Mouse (Mus musculus): ENCODE data around the gene Rflna. TPM values are rescaled to one million over a fixed set of nuclear protein-coding genes. Genes with fewer than 3 reads are reported as not detected.

The Rflna gene
- under 1 TPM; 0.84 to 0.98 TPM for total RNA-seq (2021)
- long read RNA-seq, experiment 1 = 0 reads
- long read RNA-seq, experiment 2 = 0 reads

DNA sequence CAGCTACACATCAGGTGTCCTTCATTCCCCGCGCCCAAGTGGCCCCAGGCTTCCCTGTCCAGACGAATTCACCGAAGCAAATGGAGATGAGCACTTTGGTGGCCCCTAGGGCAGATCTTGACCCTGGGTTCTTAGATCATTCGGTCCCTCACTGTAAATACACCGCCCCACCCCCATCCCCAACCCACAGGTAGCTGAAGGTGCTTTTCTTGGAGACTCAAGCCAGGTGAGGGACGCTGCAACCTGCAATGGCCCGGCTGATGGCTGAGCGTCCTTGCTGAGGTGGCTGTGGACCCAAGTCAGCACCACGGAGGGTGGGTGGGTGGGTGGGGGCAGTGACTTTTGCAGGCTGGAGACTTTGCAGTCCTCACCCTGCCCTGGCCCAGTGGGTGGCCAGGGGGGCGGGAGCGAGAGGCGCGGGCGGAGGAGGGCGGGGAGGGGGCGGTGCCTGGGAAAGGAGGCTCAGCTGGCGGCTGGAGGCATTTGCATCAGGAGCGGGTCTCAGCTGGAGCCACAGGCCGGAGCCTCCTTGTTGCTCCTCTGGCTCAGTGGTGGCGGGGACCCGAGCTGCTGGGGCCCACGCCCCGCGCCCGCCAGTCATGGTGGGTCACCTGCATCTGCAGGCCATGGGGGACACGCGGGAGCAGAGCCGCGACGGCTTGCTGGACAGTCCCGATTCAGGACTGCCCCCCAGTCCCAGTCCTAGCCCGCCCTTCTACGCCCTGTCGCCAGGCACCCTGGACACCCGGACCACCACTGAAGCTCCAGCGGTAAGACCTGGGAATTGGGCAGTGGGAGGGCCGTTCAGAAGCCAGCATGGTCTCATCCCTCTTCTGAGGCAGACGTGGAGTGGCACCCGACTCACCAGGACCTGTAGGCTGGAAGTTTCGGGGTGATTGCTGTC, at the start of gene Rflna:
TSS of gene Rflna (plus strand) at position 253 of the 904 bp plus-strand sequence.
- intact Hi-C loops (cut with DNase I; ENCODE audit: low total_unique reads) = no loop called here

DNA sequence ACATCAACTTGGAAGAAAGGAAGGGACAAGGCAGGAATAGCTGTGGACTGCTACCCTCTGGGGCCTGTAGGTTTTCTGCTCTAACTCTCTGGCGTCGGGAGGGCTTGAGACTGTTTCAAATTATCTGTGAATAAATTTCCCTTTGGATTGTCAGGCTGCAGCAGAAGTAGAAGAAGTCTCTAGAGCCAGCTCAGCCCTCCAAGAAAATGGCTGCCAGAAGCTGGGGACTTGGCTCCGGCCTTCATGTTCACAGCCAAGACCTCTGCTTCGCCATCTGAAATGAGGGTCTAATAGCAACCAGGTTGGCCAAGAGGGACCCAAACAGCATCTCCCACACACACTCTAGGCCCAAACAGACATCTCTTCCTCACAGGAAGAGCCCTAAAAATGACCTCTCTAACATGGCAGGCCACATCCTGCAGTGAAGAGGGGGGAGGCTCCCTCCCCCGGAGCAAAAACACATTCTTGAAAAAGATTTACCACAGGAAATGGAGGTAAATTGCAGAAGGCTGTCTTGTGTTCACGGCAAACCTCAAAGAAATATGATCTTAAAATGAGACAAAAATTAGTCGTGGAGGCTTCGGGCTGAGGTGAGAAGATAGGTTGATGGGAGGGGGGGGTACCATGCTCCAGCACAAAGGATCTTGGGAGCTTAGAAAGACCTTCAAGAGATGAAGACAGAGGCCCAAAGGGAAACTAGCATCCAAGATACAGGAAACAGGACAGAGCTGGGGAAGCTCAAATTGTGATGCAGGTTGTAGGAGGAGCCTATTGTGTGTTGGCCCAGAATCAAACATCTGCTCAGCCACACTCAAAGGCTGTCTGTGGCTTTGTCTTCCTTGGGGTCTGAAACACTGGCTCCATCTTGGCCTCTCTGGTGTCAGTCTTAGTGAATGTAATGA, 48.4 kb upstream of the Rflna start:
- intact Hi-C loops (cut with DNase I; ENCODE audit: low total_unique reads) = no loop called here
- DNase-seq = no peak

More for the DNA sequence above, at the start of gene Rflna:
- no peak for DNase-seq

DNA sequence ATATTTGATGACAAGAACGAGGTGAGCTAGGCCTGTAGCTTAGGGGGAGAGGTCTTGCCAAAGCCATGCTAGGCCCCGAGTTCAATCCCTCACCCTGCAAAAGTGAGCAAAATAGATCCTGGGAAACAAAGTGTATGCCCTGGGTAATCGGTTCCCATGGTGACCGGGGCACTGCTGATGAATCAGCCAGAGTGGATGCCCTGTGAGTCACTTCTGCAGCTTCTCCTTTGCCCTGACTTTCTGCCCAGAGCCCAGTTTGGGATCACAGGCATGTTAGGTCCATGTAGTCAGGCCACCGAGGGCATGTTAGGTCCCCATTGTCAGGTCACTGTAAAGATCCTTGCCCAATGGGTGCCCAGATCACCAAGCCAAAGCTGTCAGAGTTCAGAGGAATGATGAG, 45.5 kb upstream of the Rflna start:
- no peak for DNase-seq
- intact Hi-C loops (cut with DNase I; ENCODE audit: low total_unique reads) = no loop called here

DNA sequence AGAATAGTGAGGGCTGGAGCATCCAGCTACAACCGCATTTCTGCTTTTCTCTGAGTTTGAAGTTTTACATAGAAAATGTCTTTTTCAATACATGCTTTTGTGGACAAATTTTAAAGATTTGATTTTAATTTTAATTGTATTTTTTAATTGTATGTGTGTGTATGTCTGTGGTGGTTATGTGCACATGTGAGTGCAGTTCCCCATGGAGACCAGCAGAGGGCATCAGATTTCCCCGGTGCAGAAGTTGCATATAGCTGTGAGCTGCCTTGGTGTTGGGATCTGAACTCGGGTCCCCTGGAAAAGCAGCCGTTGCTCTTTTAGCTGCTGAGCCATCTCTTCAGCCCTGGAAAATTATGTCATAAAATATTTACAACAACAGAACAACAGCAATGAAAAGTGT, 43.9 kb upstream of the Rflna start:
- intact Hi-C loops (cut with DNase I; ENCODE audit: low total_unique reads) = no loop called here
- no peak for DNase-seq

DNA sequence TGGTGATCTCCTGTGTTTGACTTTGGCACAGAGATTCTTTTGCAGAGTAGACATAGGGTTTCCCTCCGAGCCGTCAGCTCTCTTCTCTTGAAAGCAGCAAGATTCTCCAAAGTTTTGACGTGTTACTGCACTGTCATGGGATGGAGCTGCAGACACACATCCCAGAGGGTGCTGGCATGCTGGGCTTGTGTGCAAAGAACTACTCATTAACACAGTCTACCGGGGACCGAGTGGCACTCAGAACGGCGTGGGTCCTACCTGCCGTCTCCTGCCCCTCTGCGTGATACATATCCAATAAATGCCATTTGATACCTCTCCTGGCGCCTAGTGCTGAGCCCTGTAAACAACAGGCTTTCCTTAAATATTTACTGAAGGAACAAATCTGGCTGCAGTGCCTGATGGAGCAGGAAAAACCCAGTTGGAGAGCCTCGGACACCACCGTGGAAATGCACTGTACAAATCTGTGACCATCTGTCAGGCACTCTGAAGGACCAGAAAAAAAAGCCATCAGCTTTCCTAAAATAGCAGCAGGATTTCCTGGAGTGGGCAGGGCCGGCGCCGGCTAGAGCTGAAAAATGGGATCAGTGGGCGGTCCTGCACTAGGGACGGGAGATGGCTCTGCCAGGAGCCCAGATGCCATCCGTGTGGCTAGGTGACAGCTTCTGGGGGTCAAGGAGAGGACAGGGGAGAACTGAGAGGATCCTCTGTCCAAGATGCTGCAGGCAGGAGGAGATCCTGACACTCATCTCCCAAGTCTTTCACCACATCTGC, 42.7 kb upstream of the Rflna start:
- intact Hi-C loops (cut with DNase I; ENCODE audit: low total_unique reads) = no loop called here

DNA sequence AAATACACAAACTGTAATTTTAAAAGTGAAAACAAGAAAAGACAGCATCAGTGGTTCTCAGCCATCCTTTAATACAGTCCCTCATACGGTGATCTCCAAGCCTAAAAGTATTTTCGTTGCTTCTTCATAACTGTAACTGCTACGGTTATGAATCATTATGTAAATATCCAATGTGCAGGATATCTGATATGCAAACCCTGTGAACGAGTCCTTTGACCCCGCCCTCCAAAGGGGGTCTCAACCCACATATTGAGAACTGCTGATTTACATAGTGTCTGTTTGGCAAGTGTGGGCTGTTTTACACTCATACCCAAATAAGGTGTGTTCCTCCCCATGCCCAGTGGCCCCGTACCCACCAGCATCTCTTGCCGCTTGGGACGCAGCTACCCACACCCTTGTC, 41.6 kb upstream of the Rflna start:
- no peak for DNase-seq
- intact Hi-C loops (cut with DNase I; ENCODE audit: low total_unique reads) = no loop called here

More for the DNA sequence above, 42.7 kb upstream of the Rflna start:
- peak; percentile 73 for DNase-seq

DNA sequence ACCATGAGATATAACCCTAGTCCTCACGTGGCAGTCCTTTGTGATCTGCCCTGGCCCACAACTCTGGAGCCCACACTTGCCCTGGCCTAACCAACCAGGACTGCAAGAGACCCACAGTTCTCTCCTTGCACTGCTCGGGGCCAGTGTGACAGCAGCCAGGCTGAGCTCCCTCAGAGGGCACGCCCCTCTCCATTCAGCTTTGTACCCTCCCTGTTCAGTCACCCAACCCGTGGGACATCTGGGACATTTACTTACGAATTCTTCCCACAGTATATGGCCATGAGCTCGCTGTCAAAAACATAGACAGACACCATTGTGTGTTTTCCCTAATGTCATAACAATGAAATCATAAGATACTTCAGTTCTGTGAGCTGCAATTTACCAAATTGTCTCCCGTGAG, 40.3 kb upstream of the Rflna start:
- intact Hi-C loops (cut with DNase I; ENCODE audit: low total_unique reads) = no loop called here
- no peak for DNase-seq

DNA sequence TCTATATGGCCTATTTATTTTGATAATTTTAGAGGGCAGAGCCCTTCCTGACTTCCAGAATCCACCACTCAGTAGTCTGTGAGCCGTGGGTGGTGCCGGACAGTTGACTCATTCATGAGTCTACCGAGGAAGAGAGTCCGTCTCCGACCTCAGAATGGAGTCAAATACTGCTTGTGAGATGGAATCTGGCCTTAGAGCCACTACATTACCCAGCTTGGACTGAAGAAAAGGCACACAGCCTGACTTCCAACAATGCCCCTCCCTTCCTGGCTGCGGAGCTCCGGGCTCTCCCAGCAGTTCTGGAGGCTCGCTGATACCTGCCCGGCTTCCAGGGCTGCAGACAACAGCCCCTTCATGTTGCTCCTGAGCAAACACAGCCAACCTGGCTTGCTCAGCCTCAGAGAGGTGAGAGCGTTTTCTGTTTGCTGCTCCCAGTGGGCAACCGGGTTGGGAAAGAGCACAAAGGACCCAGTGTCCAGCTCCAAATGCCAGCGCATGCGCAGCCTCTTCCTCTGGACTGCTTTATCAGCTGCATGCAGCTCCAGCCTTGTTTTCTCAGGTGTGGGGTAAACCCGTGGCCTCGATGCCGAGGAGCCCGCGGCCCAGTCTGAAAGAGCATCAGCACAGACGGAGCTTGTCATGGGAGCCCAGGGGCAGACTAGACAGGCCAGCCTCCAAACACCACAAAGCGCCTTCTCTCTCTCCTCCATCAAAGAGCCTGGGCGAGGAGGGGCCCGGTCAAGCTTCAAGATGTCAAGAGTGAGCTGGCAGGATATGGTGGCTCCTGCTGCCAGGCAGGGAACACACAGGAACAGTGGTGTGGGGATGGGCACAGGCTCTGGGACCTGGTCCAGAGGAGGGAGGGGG, 39.0 kb upstream of the Rflna start:
- intact Hi-C loops (cut with DNase I; ENCODE audit: low total_unique reads) = no loop called here
- peak; percentile 28 for DNase-seq

DNA sequence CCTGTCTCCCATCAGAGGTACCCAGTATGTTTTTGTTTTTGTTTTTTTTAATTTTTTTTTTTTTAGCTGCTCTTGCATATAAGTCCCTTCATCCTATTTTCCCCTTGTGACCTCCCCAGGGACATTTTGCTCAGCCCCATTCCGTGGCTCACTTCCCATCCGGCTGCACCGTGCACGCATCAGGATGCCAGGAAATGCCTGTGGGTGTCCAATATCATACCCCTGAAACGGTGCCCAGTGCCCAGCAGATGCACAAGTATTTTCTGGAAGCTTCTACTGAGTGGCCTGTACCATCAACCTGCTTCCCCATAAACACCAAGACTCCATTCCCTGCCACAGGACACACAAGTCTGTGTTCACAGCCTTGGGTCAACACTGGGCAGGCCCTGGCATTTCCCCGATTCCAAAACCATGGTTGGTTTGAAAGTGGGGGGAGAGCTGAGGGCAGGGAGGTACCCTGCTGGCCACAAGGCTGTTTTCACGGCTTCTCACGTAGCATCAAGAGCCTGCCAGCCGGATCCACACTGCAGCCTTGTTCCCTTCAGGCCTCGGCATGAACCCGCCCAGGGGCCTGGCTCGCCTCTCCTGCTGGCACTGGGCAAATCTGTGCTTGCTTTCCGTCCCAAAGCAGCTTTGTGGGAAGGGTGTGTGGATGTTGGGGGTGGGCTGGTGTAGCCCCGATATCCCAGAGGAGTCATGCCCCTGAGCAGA, 36.2 kb upstream of the Rflna start:
- DNase-seq = peak; percentile 63
- intact Hi-C loops (cut with DNase I; ENCODE audit: low total_unique reads) = no loop called here

DNA sequence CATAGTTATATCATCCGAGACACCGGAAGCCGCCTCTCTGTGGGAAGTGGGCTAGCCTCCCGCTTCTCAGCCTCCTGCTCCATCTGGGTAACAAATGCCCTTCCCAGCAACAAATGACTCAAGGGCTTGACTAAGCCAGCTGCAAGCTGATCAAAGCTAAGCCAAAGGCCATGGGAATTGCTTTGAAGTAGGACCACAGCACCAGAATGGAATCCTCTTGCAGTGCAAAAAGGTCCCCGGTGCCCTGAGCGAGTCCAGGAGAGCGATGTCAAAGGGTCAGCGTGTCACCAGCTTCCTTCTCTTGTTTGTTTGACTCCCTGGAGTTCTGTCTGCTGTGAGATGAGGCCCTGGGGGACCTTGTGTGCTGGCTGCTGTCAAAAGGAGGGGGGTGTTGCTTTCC, 33.2 kb upstream of the Rflna start:
- DNase-seq = no peak
- intact Hi-C loops (cut with DNase I; ENCODE audit: low total_unique reads) = no loop called here

DNA sequence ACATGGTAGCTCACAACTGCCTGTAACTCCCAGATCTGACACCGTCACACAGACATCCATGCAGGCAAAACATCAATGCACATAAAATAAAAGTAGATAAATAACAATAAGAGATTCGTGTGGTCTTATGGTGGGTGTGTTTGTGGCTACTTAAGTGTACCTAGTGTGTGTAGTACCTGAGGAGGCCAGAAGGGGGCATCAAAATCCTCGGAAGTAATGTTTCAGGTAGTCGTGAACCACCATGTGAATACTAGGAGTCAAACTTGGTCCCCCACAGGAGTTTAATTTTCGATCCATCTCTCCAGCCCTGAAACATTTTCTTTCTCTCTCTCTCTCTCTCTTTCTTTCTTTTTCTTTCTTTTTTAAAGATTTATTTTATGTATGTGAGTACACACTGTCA, 16.8 kb upstream of the Rflna start:
- DNase-seq = no peak
- intact Hi-C loops (cut with DNase I; ENCODE audit: low total_unique reads) = no loop called here

DNA sequence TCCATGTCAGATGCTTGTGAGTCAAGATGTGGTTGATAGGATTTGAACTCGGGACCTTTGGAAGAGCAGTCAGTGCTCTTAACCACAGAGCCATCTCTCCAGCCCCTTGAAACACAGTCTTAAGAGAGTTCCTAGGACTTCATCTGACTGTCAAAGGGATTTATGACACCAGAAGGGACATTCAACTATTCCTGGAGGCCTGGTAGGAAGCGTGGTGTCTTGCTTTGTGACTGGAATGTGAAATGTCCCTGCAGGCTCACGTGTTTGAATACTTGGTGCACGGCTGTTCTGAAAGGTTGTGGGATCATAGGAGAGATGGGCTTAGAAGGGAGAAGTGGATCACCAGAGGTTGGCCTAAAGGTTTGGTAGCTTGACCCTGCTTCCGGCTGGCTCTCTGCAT, 16.4 kb upstream of the Rflna start:
- intact Hi-C loops (cut with DNase I; ENCODE audit: low total_unique reads) = no loop called here

DNA sequence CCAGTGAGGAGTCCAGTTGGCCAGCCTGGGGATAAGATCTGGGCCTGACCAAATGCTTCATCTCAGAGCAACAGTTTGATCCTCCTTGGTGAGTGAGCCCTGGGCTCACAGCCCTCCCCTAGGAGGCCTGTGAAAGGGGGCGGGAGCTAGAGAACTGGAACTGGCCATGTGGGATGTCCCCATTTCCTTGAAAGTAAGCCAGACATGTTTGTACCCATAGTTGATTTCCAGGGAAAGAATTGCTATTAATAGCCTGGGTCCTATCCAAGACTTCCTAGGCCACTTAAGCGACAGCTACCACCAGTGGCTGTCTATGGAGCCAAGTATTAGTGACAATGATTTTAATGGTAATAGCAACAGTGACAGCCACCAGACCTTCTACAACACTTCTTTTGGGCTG, 13.3 kb upstream of the Rflna start:
- DNase-seq = no peak
- intact Hi-C loops (cut with DNase I; ENCODE audit: low total_unique reads) = no loop called here

More for the DNA sequence above, 16.4 kb upstream of the Rflna start:
- no peak for DNase-seq

DNA sequence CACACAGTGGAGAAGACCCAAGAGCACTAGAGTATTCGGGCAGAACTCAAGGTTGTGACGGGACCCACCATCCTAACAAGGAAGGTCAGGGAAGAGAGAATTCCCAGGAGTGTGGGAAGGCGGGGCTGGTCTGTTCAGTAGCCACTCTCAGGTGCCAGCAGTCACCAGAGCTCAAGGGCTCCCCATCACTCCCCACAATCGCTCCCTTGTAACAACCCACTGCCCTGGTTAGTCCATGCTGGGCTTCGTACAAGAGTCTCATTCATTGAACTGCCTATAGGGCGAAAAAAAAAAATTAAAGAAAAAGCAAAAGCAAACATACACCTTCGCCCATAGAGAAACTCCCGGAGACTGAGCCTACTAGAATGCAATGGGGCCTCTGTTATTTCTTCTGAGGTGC, 10.7 kb upstream of the Rflna start:
- no peak for DNase-seq
- intact Hi-C loops (cut with DNase I; ENCODE audit: low total_unique reads) = no loop called here

DNA sequence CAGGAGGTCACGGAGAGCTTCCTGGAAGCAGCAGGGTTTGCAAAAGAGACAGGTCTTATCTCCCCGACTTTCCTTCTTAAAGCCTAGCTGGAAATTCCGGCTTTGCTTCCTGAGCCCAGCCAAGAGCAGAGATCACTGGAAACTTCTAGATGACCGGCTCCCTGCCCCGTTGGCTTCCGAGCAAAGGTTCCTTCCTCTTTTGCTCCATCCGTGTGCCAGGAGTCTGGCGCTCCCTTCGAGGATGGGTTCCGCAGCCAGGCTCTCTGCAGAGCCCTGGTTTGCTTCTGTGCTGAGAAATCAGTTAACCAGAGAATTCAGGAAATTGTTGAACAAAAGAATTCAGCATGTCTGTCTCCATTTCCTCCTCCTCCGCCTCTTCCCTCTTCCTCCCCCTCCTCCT, 10.1 kb upstream of the Rflna start:
- DNase-seq = peak; percentile 56

DNA sequence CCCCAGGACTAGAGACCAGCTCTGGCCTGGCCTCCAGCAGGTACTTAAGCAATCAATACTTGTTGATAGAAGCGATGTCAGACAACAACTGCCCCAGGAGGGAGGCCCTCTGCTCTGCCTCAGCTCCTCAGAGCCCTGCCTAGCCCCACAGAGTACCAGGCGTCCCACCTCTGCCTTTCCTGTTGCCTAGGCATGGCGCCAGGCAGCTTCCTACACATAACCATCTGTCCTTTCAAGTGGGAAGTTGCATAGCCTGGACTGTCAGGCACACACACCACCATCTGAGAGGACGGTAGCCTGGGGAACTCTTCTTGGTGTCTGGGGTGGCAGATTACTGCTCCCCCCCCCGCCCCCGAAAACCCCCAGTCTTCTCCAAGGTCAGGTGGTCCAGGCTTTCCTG, 6.2 kb upstream of the Rflna start:
- no peak for DNase-seq
- intact Hi-C loops (cut with DNase I; ENCODE audit: low total_unique reads) = no loop called here

More for the DNA sequence above, 10.1 kb upstream of the Rflna start:
- intact Hi-C loops (cut with DNase I; ENCODE audit: low total_unique reads) = no loop called here

DNA sequence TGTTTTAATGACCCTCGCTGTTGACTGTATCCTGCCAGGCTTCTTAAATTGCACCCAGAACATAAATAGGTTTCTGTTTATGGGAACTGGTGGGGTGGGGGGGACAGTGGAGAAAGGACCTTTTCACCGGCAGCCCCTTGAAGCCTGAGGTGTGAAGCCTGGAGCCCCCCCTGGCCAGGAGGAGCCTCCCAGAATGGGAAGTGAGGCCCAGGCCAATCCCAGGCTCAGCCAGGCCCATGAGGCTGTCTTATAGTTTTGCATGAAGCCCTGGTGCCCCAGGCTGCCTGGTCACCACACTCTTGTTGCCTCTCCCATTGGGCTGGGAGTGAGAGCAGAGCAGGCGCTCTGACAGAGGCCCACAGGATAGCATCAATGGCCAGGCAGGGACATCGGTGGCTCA, 5.1 kb upstream of the Rflna start:
- no peak for DNase-seq
- intact Hi-C loops (cut with DNase I; ENCODE audit: low total_unique reads) = no loop called here

DNA sequence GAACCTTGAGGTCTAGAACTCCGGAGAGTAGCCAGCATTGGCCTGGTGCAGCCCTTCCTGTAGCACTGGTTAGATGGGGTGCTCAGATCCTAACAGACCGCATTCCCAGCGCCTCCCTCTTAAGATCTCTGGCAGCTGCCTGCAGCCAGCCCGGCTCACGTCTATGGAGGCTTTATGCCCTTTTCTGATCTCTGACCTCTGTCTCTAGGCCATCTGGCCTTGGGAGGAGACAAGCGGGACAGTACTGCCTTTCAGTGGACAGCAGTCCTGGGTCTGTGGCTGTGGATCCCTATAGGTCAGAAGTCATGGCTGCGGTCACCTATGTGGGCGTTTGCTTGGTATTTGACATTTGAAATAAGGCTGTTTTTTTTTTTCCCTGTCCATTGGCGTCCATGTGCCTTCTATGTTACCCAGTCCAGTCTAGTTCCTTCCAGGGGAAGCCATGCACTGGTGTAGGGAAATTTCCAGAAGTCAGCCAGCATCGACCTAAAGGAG, 2.2 kb upstream of the Rflna start:
- DNase-seq = no peak
- intact Hi-C loops (cut with DNase I; ENCODE audit: low total_unique reads) = no loop called here

Measured in gastrocnemius, postnatal 14 days (tissue).